Mouse (Mus musculus) liver, adult (tissue): ENCODE results near the gene Mthfr.

Source experiments
- GATA4 ChIP-seq: IDR thresholded peaks from 2 replicates; pipeline ENCODE4 v1.6.1; 2014; ENCODE audit warnings: mild to moderate bottlenecking, low read length; ENCODE audit not compliant: insufficient replicate concordance

Gene Mthfr

GRCm38 (mm10) chr4:148091181-148091580 lies 52.3 kb downstream of the Mthfr start:
- no peak for TF ChIP-seq GATA4

DNA sequence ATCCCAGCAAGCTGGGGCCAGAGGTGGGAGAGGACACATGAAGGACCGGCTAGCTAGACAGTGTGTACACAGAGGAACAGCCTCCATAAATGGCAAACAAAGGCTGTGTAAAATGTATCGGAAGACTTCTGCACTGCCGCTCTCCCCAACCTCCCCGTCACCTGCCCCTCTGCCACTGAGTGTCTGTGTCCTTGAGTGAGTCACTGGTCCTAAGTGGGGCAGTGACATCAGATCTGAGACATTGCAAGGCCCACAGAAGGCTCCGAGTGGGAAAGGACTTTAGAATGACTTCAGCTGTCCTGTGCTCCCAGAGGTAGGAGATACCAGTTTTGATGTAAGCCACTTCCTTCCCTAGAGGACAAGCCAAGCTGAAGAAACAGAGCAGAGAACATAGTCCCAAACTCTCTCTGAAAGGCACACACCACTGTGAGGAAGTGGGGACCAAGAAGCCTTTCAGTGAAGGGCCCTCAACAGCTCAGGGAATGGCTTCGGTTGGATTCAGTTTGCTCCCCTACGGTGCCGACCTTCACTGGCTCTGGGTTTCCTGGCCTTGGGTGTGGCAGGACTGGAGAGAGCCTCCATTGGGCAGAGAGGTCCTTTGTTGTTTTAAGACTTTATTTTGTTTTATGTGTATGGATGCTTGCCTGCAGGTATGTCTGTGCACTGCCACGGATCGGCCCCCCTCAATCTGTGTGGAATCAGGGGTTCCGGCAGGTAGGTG lies 53.8 kb downstream of the Mthfr start:
- no peak for TF ChIP-seq GATA4

- TF ChIP-seq GATA4: no peak
Measured at GRCm38 (mm10) chr4:148094161-148094560, 55.3 kb downstream of the Mthfr start.

- TF ChIP-seq GATA4: no peak
Measured at GRCm38 (mm10) chr4:148095081-148095480, 56.2 kb downstream of the Mthfr start.

DNA sequence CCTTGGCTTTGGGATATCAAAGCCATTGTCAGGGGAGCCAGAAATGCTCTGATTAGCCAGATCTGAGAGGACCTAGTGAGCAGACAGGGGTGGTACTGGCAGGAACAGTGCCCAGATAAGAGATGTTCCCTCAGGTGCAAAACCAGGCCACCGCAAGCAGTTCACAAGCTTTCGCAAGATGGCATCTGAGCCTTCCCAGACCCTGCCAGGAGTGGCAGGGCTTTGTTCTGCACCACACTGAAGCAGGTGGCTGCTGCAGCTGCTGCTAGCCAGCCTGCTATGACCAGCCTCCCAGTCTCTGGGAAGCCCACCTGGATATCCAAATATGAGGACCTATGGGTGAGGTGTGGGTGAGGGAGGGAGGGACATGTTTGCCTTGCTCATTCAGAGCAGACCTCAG lies 59.1 kb downstream of the Mthfr start:
- TF ChIP-seq GATA4: no peak

GRCm38 (mm10) chr4:148098666-148099065 lies 59.8 kb downstream of the Mthfr start:
- no peak for TF ChIP-seq GATA4

GRCm38 (mm10) chr4:148101801-148102527 lies 63.1 kb downstream of the Mthfr start:
- TF ChIP-seq GATA4: no peak

- no peak for TF ChIP-seq GATA4
Measured at GRCm38 (mm10) chr4:148104146-148104545, 65.3 kb downstream of the Mthfr start.

DNA sequence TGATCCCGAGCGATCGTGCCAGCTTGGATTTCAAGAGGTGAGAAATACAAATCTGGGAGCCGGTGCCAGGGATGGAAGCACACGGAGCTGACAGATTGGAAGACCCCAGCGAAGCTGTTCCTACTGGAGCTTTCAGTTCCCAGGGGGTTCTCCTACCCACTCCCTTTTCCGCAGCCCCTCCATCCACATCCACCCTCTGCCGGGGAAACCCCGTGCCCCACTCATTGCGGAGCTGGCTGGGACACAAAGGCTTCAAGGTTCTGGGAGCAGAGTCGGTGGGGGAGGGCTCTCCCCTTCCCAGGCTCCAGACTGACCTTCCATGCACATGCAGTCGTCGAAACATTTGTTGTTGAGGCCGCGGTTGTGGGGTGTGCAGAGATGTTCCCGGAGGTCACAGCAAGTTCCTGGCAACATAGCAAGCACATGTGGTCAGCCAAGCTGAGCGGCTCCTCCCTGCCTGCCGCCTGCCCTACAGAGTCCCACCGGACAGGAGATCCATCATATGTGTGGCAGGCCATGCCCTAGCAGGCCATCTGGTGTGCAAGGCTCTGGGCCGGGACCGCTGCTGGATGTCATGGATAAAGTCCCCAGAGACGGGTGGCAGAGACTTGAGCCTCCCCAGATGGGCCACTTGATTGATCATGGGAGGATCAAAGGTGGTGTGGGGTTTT lies 68.9 kb downstream of the Mthfr start:
- no peak for TF ChIP-seq GATA4

DNA sequence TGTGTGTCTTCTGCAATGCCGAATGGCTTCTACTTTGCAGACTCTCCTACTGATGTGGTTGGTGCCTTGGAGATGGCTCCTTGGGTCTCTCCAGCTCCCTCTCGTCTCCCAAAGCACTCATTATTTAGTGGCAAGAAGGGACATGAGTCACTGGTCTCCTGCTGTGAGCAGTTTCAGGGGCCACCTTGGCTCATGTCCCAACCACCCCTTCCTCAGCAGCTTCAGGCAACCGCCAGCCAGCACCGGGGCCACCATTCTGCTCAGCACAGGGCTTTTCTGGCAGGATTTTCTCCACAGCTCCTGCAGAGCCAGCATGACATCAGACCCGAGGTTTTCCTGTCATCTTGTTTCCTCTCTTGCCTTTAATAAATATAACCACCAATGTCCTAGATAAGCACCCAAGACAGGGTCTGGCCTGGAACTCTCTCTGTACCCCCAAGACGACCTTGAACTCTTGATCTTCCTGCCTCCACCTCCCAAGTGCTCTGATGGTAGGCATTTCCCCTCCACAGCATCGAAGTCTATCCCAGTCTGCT lies 69.8 kb downstream of the Mthfr start:
- TF ChIP-seq GATA4: no peak
